Mouse (Mus musculus): ENCODE results near the gene Dnaaf3. TPM values are rescaled to one million over a fixed set of nuclear protein-coding genes. Genes with fewer than 3 reads are reported as not detected.

The Dnaaf3 gene
- total RNA-seq, 4 experiments from 2014 or later, result 0.64 to 1.2 (median 1.0) TPM

DNA sequence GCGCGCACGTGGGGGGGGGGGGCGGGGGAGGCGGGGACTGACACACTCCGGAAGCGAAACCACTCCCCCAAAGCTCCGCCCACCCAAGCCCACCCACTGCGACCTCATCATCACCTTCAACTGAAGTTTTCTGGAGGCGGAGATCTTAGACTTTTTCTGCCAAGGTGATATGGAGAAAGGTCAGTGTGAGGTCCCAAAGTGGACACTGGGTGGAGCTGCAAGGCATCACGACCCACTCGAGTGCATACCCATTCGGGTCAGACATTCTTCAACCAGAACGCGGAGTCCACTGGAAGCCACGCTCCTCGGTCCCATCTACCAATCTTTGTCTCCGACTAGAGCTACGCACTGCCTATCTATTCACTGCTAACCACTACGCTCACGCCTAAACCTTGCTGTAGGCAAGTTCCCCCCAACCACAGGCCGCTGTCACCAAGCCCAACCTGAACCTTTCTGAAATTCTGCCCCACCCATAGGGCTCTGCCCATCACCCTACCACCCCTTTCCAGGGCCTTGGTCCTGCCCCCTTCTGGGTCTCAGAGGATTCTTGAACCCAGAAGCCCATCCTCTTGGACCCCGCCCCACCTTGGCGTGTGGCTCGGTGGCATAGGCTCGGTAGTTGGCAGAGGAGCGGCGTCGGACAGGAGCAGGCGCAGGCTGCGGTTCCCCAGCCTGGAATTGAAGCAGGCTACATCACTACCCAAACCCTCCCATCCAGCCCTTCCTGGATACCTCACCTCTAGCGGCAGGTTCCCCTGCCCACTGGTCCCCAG lies 10.8 kb downstream of the Dnaaf3 start:
- no peak for DNase-seq

DNA sequence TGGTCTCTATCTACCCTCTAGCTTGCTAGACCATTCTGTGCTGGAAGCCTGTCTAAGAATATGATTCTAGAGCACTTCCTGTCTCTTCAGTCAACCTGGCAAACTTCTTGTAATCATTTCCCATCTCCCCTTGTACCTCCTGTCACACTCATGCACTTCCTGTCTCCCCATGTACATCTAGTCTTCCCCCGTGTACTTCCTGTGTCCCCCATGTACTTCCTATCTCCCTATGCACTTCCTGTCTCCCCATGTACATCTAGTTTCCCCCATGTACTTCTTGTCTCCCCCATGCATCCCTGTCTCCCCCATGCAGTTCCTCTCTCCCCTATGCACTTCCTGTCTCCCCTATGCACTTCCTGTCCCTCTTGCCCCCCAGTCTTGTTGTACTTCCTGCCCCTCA lies 13.8 kb downstream of the Dnaaf3 start:
- DNase-seq, result no peak

DNA sequence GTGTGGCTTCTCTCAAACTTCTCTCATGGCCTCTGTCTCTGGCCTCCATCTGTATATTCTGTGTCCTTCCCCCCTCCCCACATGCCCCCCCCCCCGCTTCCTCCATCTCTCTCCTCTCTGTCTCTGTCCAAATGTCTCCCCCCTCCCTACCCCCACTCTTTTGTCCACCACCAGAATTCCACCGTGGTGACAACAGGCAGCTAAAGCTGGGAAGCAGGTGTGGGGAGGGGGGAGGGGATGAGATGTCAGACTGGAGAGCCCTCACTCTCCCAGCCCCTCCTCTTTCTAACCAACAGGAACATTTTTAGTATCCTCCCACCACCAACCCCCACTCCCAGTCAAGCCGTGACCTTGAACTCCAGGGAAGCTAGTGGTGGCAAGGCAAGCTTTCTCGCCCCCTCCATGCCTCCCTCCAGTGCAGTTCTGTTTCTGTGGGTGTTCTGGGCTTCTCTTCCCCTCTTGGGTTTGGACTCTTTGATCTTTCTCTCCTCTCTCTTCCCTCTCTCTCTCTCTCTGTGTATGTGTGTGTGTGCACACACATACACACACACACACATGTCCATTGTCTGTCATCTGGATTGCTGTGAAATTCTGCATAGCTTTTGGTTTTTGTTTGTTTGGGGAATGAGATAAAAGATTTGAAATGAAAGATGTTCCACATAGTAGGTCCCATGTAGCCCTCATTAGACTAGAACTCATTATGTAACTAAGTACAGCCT lies 15.8 kb downstream of the Dnaaf3 start, which contains the start of gene Tnnt1:
Tnnt1 (minus strand) TSS at position 51 of the 719 bp plus-strand sequence.
- no peak for DNase-seq

DNA sequence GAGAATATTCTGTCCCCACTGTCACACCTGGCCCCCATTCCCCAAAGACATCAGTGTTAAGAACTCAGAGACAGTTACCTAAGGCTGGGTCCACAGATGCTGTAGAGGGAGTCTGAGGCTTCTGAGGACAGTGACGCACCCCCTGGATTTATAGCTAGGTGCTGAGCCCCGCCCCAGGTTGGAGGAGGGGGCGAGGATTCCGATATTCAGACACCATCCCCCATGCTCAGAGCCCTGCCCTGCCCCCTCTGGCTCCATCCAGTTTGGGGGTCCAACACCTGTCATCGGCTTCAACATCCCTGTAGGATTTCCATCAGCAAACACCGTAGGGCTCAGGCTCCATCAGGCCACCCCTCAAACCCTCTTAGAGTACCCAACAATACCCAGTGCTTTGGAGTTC lies 16.4 kb downstream of the Dnaaf3 start:
- no peak for DNase-seq

DNA sequence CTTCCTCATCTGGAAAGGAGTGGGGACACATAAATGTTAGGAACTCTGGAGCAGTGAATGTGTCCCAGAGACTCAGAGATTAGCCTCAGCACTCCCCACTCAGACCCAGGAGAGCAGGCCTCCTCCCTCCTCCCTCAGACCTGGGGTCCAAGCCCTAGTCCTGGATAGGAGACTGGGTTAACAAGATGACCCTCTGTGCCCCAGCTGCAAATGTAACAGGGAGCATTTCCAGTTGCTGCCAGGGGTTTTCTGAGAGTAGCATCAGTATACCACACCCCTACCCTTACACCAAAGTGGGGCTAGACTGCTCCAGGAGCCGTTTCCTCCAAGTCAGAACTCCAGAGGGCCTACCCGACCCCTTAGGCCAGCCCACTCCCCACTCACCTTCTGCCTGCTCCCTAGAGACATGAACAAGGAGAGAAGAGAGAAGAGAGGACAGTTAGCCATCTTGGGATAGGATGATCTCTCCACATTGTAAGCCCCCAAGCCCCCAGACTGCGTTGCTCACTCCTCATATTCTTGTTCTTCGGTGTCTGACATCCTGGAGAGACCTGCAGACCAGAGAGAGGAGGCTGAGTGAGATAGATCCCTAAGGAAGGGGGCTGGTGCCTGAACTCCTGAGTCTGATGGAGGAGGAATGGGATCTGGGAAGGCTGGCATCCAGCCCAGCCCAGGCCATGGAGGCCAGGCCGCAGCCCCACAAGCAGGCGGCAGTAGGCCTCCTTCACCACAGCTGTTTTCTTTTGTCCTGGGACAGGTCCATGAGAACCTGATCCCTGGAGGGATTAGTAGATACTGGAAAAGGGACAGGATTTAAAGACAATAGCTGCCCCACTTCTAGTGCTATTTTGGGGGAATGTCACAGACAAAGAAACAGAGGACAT lies 18.2 kb downstream of the Dnaaf3 start:
- DNase-seq, result no peak

DNA sequence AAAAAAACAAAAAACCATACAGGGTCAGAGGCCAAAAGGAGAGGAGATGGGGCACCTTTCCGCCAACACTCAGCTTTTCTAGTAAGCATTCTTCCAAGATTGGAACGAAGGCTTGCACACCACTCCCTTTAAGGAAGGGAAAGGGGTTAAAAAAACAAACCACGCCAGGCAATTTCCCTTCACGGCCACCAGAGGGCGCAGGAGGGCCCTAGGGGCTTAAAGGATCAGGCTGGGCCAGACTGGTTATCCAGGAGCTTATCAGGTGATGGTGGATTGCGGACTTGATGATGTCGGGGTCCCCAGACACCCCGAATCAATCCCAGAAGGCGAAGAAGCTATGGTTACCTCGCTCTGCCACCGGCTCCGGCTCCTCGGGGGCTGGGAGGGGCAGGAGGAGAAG lies 19.0 kb downstream of the Dnaaf3 start:
- no peak for DNase-seq

DNA sequence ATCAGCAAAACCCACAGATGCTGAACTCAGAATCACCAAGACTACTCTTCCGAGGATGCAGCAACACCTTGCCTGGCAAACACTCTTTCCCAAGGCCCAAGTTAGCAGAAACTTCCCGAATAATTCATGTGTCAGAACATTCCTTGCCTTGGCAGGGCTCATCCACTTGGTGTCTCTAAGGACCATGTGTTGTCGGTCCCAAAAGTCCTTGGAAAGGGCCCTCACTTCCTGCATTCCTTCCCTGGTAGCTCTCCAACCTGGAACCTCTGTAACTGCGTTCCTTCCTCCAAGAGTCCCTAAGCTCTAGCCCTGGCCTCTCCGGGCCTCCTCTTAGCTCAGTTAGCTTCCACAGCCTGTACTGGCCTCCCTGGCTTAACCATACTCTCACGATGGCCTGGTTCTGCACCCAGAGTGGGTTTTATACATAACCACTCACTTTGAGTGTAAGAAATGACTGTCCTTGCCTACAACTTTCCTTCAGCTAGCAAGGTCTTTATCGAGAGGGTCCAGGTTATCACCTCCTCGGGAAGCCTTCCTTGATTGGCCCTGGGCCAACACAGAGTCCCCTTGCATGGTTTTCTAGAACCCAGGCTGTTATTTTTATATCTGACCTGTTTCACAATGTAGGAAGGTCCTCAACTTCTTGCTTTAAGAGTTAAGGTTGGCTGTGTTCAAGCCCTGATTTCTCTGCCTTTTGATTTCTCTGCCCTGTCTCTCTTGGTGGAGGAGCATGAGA lies 20.6 kb downstream of the Dnaaf3 start:
- no peak for DNase-seq

DNA sequence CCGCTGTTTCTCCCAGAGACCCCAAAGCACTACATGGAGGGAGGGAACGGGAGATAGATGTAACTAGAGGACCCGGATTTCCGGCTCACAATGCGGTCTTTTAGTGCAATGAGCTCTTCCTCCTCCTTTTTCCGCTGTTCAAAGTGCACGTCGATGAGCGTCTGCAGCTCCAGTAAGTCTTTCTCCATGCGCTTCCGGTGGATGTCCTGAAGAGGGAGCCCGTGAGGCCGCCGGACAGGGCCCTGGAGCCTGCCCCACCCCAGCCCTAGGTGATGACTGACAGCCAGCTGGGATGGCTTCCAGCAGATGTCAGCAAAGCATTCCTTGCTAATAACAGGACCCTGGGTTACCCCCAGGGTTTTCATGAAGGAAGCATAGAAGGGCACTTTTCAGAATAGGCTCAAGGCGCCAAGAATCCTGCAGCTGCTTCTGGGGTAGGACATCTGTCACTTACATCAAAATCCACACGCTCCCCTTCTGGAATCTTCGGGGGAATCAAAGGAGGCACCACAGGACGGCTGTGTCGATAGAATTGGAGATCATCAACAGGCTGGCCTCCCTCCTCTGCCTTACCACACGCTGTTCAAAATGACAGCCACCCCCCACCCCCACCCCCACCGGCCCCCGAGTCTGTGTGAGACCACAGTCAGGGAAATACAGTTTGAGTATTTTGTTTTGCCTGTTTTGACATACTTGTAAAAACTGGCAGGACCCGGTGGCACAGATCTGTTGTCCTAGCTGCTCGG lies 22.2 kb downstream of the Dnaaf3 start:
- DNase-seq, result peak; percentile 44

DNA sequence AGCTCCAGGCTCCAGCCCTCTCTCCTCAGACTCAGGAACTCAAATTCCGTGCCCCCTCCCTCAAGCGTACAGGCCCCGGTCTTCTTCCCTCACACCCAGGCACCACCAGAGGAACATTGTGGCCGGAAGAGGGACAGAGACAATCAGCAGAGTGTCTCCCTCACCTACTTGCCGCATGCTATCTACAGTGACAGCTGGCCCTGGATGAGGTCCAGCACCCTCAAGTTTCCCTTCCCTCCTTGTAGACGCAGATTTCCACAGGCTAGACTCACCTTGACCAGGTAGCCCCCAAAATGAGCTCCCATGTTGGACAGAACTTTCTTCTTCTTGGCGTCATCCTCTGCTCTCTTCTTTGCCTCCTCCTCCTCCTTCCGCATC lies 23.5 kb downstream of the Dnaaf3 start:
- no peak for DNase-seq

DNA sequence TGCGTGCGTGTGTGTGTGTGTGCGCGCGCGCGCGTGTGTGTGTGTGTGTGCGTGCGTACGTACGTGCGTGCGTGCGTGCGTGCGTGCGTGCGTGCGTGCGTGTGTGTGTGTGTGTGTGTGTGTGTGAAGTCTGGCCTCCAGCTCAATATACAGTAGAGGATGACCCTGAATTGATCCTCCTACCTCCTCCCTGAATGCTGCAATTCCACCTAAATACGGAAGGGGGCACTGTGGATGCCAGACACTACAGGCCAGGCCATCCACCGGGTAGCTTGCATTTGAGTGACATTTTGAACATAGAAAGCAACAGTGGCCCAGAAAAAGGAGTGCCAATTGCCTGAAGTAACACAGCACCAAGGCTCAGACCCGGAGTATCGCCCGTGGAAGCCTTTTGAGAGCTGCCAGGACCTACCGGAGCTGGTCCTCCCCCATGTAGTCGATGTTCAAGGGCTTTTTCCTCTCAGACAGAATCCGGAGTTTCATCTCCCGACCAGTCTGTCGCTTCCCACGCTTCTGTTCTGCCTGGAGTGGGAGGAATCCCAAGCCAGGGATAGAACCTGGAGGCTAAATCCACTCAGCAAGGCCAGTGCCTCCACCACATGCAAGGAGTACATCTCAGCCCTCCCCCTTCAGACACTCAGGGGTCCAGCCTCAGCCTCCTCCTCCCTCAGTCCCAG lies 24.1 kb downstream of the Dnaaf3 start:
- DNase-seq, result no peak

DNA sequence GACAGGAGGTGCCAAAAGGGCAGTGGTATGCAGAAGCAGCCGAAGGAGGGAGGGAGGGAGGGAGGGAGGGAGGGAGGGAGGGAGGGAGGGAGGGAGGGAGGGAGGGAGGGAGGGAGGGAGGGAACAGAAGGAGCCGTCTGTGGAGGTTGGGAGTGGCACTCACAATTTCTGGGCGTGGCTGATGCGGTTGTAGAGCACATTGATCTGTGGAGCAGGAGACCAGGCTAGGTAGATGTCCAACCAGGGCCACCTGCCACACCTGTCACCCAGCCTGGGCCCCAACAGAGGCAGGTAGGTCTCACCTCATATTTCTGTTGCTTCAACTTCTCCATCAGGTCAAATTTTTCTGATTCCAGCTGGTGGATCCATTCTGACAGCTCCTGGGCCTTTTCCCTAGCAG lies 25.0 kb downstream of the Dnaaf3 start:
- no peak for DNase-seq

DNA sequence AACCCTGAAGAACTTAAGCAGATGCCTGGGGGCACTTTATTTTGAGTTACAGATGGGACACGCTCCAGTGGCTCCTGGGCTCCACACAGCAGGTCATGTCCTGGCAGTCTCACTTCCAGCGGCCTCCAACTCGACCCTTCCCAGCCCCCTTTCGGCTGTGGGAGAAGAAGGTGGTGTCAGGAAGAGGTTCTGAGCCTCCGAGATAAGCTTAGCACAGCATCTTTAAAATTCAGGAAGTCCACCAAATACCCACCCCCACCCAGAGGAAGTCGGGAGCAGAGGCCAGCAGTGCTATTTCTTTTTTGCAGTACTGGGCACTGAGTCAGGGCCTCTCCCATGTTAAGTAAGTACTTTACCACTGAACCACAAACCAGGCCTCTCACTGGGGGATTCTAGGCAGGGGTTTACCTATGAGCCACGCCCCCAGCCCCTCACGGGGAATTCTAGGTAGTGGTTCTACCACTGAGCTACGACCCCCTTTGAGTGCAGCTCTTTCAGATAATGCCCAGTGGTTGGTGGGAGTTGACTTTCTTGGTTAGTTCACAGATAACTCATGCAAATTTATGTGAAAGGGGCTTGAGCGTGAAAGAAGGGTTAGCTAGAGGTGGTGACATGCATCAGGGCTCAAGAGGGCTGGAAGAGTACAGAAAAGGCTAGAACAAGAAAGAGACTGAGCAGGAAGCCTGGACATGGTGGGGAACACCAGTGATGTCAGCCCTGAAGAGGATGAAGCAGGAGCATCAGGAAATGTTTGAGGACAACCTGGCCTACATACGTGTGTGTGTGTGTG lies 27.4 kb downstream of the Dnaaf3 start:
- DNase-seq, result no peak

DNA sequence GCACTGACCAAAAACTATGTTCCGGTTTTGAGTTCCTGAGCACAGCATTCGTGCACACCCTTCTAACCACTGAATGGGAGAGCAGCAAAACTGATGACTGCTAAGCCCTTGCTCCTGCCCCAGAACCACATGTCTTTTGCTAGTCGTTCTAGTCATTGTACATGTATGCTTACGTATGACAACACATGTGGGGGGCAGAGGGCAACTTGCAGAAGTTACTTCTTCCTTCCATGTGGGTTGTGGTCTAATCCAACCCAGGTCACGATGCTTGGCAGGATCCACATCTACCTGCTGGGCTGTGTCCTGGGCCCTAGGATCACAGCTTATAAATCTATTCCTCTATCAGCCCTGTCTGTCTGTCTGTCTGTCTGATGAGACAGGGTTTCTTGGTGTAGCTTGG lies 28.4 kb downstream of the Dnaaf3 start:
- DNase-seq, result no peak

DNA sequence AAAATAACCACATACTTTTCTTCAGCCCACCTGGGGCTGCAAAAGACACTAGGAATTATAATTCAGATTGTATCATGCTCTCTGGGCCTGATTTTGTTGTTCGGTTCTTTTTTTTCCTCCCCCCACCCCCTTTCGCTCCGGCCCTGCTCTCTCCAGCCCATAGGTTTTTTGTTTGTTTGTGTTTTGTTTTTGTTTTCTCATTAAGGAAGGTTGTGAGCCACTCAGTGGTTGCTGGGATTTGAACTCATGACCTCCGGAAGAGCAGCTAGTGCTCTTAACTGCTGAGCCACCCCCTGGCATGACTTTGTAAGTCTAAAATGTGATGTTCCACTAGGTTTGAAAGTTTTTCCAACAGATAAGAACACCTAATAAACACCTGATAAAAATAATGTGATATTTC lies 29.2 kb downstream of the Dnaaf3 start:
- DNase-seq, result no peak

DNA sequence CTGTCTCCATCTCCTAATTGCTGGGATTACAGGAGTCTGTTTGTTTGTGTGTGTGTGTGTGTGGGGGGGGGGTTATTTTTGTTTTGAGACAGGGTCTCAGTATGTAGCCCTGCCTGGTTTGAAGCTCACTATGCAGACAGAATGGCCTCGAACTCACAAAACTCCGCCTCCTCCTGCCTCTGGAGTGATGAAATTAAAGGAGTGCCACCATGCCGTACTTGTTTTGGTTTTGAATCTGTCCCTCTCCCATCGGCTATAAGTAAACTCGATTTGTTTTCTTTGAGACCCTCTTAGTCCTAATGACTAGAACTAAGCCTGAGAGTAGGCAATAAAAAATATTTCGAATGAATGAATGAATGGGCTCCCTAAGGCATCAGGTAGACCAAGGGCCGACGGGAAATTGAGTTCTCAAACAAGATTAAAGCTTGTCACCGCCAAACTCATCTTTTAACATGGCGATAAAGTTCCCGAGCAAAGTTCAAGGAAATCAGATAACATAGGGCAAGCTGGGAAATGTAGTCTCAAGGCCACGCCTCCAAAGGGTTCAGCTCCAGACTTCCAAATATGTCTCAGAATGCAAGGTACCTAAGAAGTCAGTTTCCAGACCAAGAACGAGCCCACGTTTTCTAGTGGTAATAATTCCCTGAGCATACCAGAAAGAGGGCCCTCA lies 29.7 kb downstream of the Dnaaf3 start:
- peak; percentile 61 for DNase-seq

DNA sequence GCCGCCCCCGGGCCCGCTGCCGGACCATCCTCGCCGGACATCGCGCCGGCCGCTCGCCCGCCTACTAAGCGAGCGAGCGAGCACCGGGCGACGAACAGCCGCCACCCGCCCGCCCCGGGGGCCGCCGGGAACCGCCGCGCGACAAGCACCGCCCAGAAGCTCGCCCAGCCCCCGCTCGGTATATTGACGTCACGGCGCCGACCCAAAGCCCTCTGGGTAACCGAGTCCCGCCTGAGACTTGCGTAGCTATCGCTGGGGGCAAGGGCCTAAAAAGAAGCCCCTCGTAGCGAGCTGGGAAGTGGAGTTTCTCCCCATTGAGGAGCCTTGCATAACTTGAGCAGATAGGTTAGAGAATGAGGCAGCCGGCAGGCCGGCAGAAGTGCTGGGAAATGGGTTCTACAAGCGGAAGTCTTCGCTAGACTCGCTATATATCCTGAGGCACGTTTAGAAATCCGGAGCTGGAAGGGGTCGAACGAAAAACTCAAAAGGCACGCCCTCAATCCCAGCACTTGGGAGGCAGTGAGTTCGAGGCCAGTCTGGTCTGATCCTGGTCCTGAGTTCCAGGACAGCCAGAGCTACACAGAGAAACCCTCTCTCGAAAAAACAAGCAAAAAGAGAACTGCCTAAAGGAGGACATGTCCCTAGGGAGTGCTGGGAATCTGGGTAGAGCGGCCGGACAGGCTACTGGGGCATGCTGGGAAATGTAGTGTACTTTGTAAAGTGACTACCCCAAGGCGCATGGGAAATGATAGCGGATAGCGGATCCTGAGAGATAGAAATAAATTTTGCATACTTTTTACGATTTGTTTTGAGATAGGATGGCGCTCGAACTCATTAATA lies 30.5 kb downstream of the Dnaaf3 start, which contains the start of gene Ppp1r12c:
Ppp1r12c (minus strand) TSS at position 123 of the 840 bp plus-strand sequence.
- peak; percentile 93 for DNase-seq

DNA sequence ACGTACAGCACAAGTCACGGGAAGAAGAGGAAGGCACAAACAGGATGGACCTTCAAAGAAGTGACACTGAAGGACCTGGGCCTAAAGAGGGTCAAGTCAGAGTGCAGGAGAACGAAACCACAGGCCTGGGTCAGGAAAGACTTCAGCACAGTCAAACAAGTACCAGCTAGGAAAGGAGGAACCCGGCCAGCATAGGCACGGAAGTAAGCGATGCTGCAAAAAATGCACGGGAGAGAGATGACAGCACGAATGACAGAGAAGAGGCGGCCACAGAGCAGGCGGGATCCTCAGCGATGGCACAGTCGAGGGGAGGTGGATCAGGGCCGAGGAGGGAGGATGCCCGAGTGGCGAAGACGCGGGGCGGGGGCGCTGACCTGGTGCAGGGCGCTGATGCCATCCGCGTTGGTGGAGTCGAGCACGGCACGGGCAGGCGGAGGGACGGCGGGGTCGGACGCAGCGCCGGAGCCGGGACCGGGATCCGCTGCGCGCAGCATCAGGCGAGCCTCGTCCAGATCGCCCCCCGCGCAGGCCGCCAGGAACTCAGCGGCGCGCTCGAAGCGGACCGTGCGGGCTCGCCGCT lies 31.3 kb downstream of the Dnaaf3 start:
- DNase-seq, result peak; percentile 59

DNA sequence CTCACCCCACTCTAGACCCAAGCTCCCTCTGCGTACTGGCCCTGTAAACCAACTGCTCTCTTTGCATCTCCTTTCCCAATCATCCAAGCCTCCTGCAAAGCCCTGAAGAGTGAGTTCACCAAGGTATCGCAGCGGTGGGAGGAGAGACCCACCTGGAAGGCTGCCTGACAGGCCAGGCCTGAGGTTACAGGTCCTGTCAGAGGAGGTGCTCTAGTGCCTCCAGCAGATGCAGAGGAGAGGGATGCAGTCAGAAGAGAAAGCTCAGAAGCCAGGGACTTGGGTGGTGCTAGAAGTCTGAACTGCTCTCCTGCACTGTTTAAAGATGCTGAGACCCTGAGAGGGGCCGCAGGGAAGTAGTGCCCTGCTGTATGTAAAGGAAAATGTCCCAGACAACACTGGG lies 33.2 kb downstream of the Dnaaf3 start:
- DNase-seq, result no peak

Data from adrenal gland, adult 8-10 months (tissue).